Mouse (Mus musculus) R1 (cell line): ENCODE results near the gene Tcf20.

Experiments
- DNase-seq: peaks from one replicate; pipeline ENCODE4 v3.0.0-alpha.2; 2018; ENCODE audit warnings: low read depth, low spot score

Tcf20 gene

DNA sequence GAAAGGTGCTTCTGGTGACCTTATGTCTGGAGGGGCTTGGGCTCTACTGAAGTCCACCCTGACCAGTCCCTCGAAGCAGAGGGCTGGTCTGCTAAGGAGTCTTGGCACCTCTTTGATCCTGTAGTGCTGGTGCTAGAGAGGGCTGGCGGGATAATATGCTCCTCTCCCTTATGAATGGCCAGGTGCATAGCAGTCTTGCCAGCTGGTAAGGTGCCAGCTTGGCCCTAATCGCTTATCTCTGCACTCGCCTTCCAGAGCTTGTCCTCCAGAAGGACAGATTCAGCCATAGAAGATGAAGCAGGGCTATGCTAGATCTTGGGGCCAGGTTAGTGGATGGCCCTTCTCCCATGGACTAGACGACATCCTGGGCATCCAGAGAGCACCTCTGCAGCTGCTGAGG, 64.1 kb downstream of the Tcf20 start:
- no peak for DNase-seq

DNA sequence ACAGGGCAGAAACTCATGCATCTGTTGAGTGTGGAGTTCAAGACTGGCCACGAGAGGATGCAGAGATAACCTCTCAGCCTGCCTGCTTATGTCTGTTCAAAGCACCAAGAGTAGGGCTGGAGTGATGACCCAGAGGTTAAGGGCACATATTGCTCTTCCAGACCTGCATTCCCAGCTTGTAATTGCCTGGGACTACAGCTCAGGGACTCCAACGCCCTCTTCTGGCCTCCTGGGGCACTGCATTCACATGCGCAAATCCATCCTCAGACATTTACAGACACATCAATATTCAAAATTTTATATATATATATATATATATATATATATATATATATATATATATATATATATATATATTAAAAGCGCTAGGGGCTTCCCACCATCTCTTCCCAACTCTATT, 64.9 kb downstream of the Tcf20 start:
- peak; percentile 49 for DNase-seq

DNA sequence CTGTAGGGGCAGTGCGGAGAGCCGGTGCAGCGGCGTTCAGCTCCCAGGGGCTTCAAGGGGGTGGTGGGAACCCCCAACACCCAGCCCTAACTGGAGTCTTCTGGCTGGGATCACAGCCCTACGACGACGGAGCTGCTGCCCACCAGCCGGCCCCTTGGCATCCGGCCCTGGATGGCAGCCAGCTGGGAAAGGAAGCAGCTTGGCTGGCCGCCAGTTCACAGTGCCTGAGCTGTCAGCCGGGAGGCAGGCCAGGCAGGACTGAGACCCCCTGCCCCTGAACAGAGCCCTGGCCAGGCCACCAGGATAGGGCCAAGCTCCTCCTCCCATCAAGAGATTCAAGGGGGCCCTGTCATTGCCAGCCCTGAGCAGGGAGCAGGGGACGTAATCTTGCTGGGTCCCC, 65.6 kb downstream of the Tcf20 start:
- no peak for DNase-seq

DNA sequence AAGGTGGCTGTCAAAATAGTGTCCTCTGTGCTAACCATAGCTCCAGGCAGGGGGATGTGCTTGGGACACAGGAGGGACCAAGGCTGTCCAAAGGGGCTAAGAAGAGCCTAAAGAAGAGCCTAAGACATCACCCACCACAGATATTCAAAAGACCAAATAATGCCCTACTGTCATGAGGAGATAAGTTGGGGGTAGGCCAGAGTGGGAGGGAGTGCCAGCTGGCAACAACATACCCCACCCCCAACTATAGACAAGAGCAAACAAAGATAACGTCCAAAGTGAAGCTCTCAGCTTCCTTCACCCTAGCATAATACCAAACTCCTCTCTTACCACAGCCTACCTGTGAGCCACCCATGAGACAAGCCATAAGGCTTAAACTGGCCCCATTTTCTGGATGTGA, 66.1 kb downstream of the Tcf20 start:
- no peak for DNase-seq

DNA sequence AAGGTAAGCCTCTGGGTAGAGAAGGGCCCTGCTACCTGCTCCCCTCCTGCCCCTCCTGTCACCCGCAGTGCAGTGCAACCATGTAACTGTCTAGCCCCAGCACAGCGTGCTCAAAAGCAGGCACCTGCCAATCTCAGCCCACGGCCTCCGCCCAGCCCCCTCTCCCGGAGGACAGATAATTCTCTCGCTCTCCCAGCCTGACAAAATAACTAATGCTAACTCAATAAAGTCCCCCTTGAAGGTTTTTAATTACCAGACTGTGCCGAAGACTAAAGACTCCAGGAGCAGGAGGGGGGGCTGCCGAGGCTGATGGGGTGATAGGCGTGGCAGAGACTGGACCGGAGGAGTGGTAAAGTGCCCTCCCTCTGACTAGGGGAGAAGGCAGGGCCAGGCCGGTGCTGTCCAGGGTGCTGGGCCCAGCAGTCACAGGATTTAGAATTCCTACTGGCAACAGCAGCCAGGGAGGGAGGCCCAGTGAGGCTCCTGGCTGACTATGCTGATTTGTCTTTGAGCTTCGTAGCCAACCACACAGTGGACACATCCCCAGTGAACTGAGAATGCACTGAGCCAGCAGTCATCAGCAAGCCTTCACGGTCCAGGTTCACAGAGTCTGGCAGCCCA, 66.7 kb downstream of the Tcf20 start:
- DNase-seq, result peak; percentile 72

DNA sequence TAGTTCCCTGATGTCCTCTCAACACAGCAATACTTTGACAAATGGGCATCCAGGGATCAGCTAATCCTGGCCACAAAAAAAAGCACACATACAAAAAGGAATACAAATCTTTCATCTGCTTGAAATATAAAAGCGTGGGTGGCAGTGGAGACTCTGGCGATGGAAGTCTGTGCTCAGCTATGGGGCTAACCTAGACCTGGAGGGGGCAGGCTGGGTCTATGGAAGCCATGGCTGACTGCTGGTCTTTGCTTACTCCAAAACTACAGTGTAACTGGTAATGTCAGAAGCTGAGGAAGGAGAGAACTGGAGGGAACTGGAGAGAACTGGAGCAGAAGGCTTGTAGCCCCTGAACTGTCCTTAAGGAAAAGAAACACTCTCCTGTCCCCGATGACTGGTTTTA, 69.7 kb downstream of the Tcf20 start:
- DNase-seq, result no peak

DNA sequence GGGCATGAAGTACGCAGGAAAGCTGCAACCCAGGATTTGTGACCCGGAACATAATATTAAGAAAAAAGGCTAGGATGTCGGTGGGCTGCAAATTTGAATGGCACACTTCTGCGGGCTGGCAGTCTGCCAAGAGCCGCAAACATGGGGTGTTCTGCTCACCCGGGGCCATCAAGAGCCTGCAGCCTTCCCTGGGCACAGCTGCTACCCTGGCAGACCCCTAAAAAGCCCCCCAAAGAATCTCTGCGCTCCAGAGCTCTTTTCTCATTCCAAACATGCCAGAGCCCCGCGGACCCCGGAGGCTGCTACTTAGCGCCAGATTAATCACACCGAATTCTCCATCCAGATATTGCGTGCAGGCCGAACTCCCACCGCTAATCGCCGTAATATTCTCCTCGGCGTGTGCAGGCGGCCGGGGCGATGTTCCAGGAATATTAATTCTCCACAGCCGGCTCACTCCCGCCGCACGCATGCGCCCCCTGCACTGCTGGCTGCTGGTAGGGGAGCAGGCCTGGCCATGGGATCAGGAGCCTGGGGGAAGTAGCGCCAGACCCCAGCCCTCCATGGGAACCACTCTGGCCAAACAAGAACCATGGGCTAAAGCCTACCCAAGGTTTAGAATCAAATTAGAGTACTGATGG, 70.3 kb downstream of the Tcf20 start:
- no peak for DNase-seq

DNA sequence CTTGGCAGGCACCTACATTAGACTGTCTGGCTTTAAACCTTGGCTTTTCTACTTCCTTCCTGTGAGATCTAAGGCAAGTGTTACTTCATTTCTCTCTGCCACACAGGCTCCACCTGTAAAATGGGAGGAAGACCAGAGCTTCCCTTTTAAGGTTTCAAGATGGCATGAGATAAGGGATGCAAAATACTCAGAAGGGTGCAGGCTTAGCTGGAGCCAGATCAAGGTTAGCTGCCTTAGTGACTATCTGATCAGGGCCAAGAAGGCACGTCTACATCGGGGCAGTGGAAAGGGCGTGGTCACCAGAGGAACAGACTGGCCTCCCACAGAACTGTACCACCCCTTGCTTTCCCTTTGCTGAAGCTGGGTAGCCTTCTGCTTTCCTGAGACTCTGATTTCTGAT, 73.2 kb downstream of the Tcf20 start:
- DNase-seq, result no peak

GRCm38 (mm10) chr15:82911965-82912337, 75.7 kb downstream of the Tcf20 start:
- no peak for DNase-seq

- DNase-seq, result no peak
Measured at GRCm38 (mm10) chr15:82911001-82911964, 76.4 kb downstream of the Tcf20 start.

DNA sequence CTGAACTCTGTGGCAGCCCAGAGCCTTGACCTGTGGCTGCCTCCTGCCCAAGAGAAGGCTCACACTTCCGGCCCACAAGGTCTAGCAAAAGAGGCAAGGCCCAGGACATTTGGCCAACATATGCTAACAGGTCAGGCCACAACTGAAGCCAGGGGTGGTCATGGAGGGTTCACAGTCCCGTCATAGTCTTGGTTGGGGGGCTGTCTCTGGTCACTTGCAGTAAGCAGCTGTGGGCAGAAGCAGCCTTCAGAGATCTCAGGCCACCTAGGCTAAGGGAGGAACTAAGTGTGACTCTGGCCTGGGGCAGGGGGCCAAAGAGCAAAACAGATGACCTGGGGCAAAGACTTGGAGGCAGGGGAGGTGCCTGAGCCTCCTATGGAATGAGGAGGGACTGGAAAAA, 77.1 kb downstream of the Tcf20 start:
- no peak for DNase-seq

DNA sequence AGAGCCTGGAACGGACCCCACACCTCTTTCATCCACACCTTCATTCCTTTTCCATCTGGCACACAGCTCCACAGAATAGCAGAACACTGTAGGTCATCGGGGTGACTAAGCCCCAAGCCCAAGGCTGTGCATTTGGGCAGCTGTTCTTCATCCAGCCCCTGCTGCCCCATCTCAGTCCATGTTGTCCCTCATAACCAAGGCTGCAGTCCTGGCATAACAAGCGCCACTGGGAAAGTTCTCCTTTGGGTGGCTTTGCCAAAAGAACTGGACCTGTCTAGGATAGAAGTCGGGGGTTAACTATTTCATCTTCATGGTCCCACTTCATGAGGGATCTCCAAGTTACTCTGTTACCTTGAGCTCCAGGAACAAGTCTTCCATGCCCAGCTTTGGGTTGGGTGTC, 77.9 kb downstream of the Tcf20 start:
- no peak for DNase-seq

DNA sequence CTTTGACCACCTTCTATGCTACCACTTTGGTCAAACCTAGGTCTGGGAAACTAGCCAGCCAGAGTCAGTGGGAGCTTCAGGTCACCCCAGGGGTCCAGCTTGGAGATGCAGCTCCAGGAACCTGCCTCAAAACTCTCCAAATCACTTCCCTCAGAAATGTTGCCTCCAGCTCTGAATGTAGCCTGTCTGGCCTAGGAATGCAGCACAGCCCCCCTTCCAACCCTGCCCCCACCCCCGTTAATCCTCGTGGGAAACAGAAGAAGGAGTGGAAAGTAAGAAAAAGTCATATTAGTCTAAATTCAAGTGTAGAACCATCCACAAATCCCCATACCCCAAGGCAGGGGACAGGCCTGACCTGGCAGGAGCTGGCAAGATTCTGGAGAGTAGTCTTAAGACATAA, 79.2 kb downstream of the Tcf20 start:
- peak; percentile 44 for DNase-seq

- no peak for DNase-seq
Measured at GRCm38 (mm10) chr15:82907306-82907705, 80.4 kb downstream of the Tcf20 start.

- DNase-seq, result no peak
Measured at GRCm38 (mm10) chr15:82906574-82907061, 81.1 kb downstream of the Tcf20 start.

DNA sequence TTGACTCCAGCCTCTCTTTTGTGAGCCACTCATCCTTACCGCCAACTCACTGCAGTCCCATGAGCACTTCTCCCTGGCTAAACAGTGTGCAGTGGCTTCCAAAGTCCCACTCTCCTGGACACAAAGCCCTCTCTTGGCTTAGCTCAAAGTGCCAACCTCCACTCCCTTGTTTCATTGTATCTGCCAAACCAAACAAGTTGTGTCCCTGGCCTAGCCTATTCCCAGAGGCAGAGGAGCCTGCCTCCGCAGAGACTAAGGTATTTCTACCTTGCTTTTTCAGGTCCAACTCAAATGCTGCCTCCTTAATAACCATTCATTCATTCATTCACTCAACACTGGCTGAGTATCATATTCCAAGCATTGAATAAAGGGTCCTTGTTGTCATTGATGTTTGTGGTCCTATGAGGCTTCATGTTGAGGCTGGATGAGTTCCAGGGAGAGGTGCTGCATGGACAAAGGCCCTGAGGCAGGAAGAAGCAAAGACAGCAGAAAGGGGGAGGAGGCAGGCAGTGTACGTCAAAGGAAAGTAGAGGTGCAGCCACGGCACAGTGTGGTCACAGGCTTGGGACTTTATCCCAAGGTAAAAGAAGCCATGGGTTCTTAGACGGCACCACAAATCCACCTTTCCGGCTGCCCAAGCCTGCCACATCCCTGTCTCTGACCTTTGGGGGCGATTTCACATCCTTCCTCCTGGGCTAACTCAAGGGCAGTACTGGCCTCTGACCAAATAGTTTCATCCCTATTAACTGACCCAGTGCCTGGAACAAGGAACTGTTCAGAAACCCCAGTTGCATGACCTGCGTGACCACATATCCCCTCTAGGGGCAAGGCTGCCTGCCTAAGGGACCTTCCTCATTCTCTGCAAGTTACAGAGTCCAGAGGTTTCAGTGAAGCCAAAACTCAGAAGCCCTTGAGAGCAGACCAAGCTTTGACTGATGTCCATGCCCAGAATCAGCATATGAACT, 82.0 kb downstream of the Tcf20 start:
- no peak for DNase-seq

GRCm38 (mm10) chr15:82904526-82904925, 83.1 kb downstream of the Tcf20 start:
- peak; percentile 96 for DNase-seq

GRCm38 (mm10) chr15:82902521-82902920, 85.2 kb downstream of the Tcf20 start:
- no peak for DNase-seq

- peak; percentile 96 for DNase-seq
Measured at GRCm38 (mm10) chr15:82901306-82901705, 86.4 kb downstream of the Tcf20 start.

- DNase-seq, result no peak
Measured at GRCm38 (mm10) chr15:82900331-82900730, 87.3 kb downstream of the Tcf20 start.

DNA sequence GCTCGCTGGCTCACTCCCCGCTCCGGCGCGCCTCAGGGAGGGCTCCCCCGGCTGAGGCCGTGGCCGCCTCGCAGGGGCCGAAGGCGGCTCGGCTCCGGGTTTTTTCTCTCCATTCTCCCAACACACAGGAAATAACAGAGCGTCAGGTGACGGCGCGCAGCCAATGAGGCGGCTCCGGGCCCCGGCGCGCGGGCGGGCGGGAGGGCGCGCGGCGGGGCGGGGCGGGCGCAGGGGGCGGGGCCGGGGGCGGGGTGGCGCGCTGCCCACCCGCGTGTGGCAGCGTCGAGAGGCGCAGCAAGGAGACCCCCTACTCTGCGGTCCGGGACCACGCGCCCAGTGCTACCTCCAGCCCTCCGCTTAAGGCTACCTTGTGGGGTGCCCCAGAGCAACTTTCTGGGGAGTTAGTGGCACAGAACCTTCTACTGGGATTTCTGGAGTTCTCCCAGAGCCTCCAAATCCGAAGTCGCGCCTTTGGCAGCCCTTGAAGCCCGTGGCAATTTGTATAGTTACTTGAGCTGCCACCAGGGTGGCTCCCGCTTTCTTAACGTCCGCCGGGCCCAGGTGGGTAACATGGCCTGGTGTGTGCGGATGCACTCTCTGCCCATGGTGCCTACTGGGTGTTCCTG, 87.9 kb downstream of the Tcf20 start:
- DNase-seq, result peak; percentile 87
